8 mouse cellular contexts compared by ENCODE assay signal in the genomic region with DNA sequence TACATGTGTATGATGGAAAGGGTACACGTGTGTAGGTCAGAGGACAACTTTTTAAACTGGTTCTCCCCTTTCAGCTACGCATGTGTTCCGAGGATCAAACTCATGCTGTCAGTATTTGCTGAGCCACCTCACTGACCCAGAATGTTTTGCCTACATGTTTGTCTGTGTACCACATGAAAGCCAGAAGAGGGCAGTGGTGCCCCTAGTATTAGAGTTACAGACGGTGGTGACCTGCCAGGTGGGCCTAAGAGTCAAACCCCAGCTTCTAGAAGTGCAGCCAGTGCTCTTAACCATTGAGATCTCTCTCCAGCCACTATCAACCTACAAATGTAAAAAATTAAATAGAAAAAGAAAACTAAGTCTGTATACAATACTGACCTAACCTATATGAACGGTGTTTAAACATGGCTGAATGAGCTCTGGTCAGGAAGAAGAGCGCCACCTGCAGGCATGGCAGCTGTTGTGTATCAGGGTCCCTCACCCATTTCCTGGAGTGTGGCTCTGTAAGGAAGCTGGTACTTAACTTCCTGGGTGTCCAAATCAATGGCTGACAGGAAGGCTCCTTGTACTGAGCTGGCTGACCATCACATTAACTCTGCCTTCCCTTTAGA. TPM values are rescaled to one million over a fixed set of nuclear protein-coding genes. Genes with fewer than 3 reads are reported as not detected.
DNase-seq lines count a peak whose midpoint lies in the region.

No protein-coding gene starts in this region.

- DNase-seq in adrenal gland, adult (ENCODE audit: inconsistent age in 2 of 2, low spot score in 1 of 2): peak; percentile 36 to 74
- no peak for DNase-seq in adrenal gland, adult 8-10 months
- DNase-seq in left cerebral cortex, postnatal 4 days: peak; percentile 45
- no peak for DNase-seq in left cerebral cortex, adult 8-10 months (ENCODE audit: low spot score in 2 of 2)
- DNase-seq in adrenal gland, adult 2 months: peak; percentile 24
- peak; percentile 50 for DNase-seq in kidney, postnatal 10 days
- DNase-seq in retina, postnatal 1 day: peak; percentile 54
- no peak for DNase-seq in gastrocnemius, postnatal 36 days

- intact Hi-C loops in left cerebral cortex, postnatal 4 days (cut with DNase I): loop anchor here (10.0 kb wide), 1 partner anchor 97 kb away; no protein-coding TSS in a partner anchor
- intact Hi-C loops in gastrocnemius, postnatal 36 days (cut with DNase I): no loop called here

RNA-seq across cellular contexts. Expression of gene Camsap1, which starts 51.7 kb away (rescaled TPM):
- 10 to 100 TPM; 36.7 to 45.2 (median 39.8) TPM for total RNA-seq in adrenal gland, adult 8-10 months (2022)
- total RNA-seq in left cerebral cortex, postnatal 4 days (2021): 100 to 1,000 TPM; 195 to 203 TPM
- 100 to 1,000 TPM; 128 to 175 (median 144) TPM for total RNA-seq in left cerebral cortex, adult 8-10 months (2022)
- total RNA-seq in adrenal gland, adult 2 months (2021): 10 to 100 TPM; 31.4 to 32.6 TPM
- polyA plus RNA-seq in adrenal gland, adult 2 months (2012; rRNA removed): 3.9 and 5.5 TPM in 2 replicates
- 10 to 100 TPM; 34.3 to 34.9 TPM for total RNA-seq in gastrocnemius, postnatal 36 days (2021)

Comparison
In these comparisons a context has a peak if more than half of its experiments do, and no peak if none do; other contexts are left out.
1. DNase-seq: peak in adrenal gland, adult (2 of 2), left cerebral cortex, postnatal 4 days (single experiment), adrenal gland, adult 2 months (single experiment), kidney, postnatal 10 days (single experiment) and retina, postnatal 1 day (single experiment); none in adrenal gland, adult 8-10 months (single experiment), left cerebral cortex, adult 8-10 months (0 of 2) and gastrocnemius, postnatal 36 days (0 of 2).